Mouse (Mus musculus) CH12.LX (cell line): ENCODE data around the gene Itga6. TPM values are rescaled to one million over a fixed set of nuclear protein-coding genes. Genes with fewer than 3 reads are reported as not detected.

Experiments
- DNase-seq: peaks from one replicate; pipeline ENCODE4 v3.0.0-alpha.2; 2013; ENCODE audit errors: extremely low read depth
- H3K27ac ChIP-seq: 2 replicates; pipeline ENCODE4 v1.5.1; 2012; ENCODE audit warnings: low read depth, mild to moderate bottlenecking, control low read depth, moderate library complexity; ENCODE audit not compliant: insufficient read depth
- H3K27me3 ChIP-seq: replicated peaks from 2 replicates; pipeline ENCODE3; 2012; ENCODE audit warnings: inconsistent platforms
- H3K36me3 ChIP-seq, 2 experiments: replicated peaks in 1 of 2; 2 replicates each; pipeline versions ENCODE3 to v1.6.1; 2012; ENCODE audit warnings: inconsistent platforms in 1 of 2, low read length in 1 of 2, mild to moderate bottlenecking in 1 of 2, mixed read lengths in 1 of 2, moderate library complexity in 1 of 2; ENCODE audit not compliant: control insufficient read depth in 1 of 2, insufficient read depth in 1 of 2
- H3K4me1 ChIP-seq, 2 experiments: 2 replicates each; pipeline ENCODE4 v1.6.1; 2012; ENCODE audit warnings: inconsistent platforms in 1 of 2, moderate library complexity in 1 of 2; ENCODE audit not compliant: insufficient read depth in 2 of 2, control insufficient read depth in 1 of 2
- H3K4me2 ChIP-seq: 2 replicates; pipeline ENCODE4 v1.6.1; 2012; ENCODE audit warnings: low read depth, mild to moderate bottlenecking, control low read depth; ENCODE audit not compliant: poor library complexity, insufficient read depth, severe bottlenecking
- H3K4me3 ChIP-seq, 3 experiments: fragments of 150-350 bp in 1 of 3; sonication (generic) in 1 of 3; replicated peaks in 1 of 3; 2 replicates each; pipeline versions ENCODE3 to v1.5.1; 2011 to 2012; ENCODE audit warnings: low read depth in 2 of 3, low read length in 2 of 3, mild to moderate bottlenecking in 2 of 3, moderate library complexity in 2 of 3, control low read depth in 1 of 3, improper control_type of control experiment in 1 of 3, inconsistent platforms in 1 of 3, mixed read lengths in 1 of 3; ENCODE audit not compliant: poor library complexity in 1 of 3
- H3K79me2 ChIP-seq: replicated peaks from 2 replicates; pipeline ENCODE4 v1.6.1; 2012; ENCODE audit warnings: mild to moderate bottlenecking, moderate library complexity; ENCODE audit not compliant: control insufficient read depth, poor library complexity, insufficient read depth, severe bottlenecking; ENCODE audit errors: extremely low read depth
- H3K9ac ChIP-seq: 2 replicates; pipeline ENCODE4 v1.6.1; 2012; ENCODE audit warnings: low read depth, mild to moderate bottlenecking, control low read depth, moderate library complexity; ENCODE audit not compliant: insufficient read depth
- H3K9me3 ChIP-seq: replicated peaks from 2 replicates; pipeline ENCODE3; 2012; ENCODE audit warnings: low read length, inconsistent platforms, mixed read lengths
- BHLHE40 ChIP-seq: IDR thresholded peaks from 2 replicates; pipeline ENCODE4 v1.6.1; 2011; ENCODE audit warnings: mild to moderate bottlenecking, low read depth, low read length, improper control_type of control experiment
- CHD1 ChIP-seq: IDR thresholded peaks from 2 replicates; pipeline ENCODE4 v1.6.1; 2012; ENCODE audit warnings: low read depth, low read length, improper control_type of control experiment, inconsistent platforms
- E2F4 ChIP-seq: IDR thresholded peaks from 2 replicates; pipeline ENCODE4 v1.6.1; 2011; ENCODE audit warnings: low read depth, low read length, improper control_type of control experiment; ENCODE audit not compliant: insufficient replicate concordance
- ELF1 ChIP-seq: IDR thresholded peaks from 2 replicates; pipeline ENCODE4 v1.6.1; 2014; ENCODE audit warnings: low read depth, mild to moderate bottlenecking, inconsistent platforms, low read length, improper control_type of control experiment
- EP300 ChIP-seq: IDR thresholded peaks from 2 replicates; pipeline ENCODE4 v1.6.1; 2011; ENCODE audit warnings: low read length, improper control_type of control experiment
- HCFC1 ChIP-seq: IDR thresholded peaks from 2 replicates; pipeline ENCODE4 v1.6.1; 2012; ENCODE audit warnings: low read depth, mild to moderate bottlenecking, inconsistent platforms, low read length, improper control_type of control experiment
- IRF4 ChIP-seq: IDR thresholded peaks from 2 replicates; pipeline ENCODE4 v1.6.1; 2014; ENCODE audit warnings: low read depth, mild to moderate bottlenecking, inconsistent platforms, low read length, improper control_type of control experiment
- KAT2A ChIP-seq: IDR thresholded peaks from 2 replicates; pipeline ENCODE4 v1.6.1; 2012; ENCODE audit warnings: low read length, improper control_type of control experiment, inconsistent platforms; ENCODE audit not compliant: insufficient replicate concordance
- MAFK ChIP-seq: IDR thresholded peaks from 2 replicates; pipeline ENCODE4 v1.6.1; 2011; ENCODE audit warnings: low read length, improper control_type of control experiment; ENCODE audit not compliant: insufficient replicate concordance
- MEF2A ChIP-seq: IDR thresholded peaks from 2 replicates; pipeline ENCODE4 v1.6.1; 2014; ENCODE audit warnings: low read depth, mild to moderate bottlenecking, inconsistent platforms, low read length, improper control_type of control experiment, borderline replicate concordance
- MXI1 ChIP-seq: IDR thresholded peaks from 2 replicates; pipeline ENCODE4 v1.6.1; 2011; ENCODE audit warnings: mild to moderate bottlenecking, low read depth, low read length, improper control_type of control experiment
- MYC ChIP-seq: IDR thresholded peaks from 2 replicates; pipeline ENCODE4 v1.6.1; 2011; ENCODE audit warnings: low read depth, mild to moderate bottlenecking, improper control_type of control experiment, low read length
- POLR2A ChIP-seq: IDR thresholded peaks from 2 replicates; pipeline ENCODE4 v1.6.1; 2011; ENCODE audit warnings: low read depth, mild to moderate bottlenecking, improper control_type of control experiment, low read length
- RAD21 ChIP-seq: IDR thresholded peaks from 2 replicates; pipeline ENCODE4 v1.6.1; 2011; ENCODE audit warnings: low read depth, mild to moderate bottlenecking, low read length, improper control_type of control experiment, moderate library complexity
- SMC3 ChIP-seq: IDR thresholded peaks from 2 replicates; pipeline ENCODE4 v1.6.1; 2011; ENCODE audit warnings: low read depth, low read length, improper control_type of control experiment
- TCF12 ChIP-seq: IDR thresholded peaks from 2 replicates; pipeline ENCODE4 v1.6.1; 2014; ENCODE audit warnings: low read depth, mild to moderate bottlenecking, inconsistent platforms, low read length, improper control_type of control experiment
- USF1 ChIP-seq: IDR thresholded peaks from 2 replicates; pipeline ENCODE4 v1.6.1; 2014; ENCODE audit warnings: low read depth, mild to moderate bottlenecking, inconsistent platforms, low read length, improper control_type of control experiment
- USF2 ChIP-seq: conservative IDR thresholded peaks from 2 replicates; pipeline ENCODE4 v1.6.1; 2011; ENCODE audit warnings: low read depth, low read length, improper control_type of control experiment
- ZC3H11A ChIP-seq: IDR thresholded peaks from 2 replicates; pipeline ENCODE4 v1.6.1; 2012; ENCODE audit warnings: low read depth, mild to moderate bottlenecking, inconsistent platforms, low read length, improper control_type of control experiment
- dilution Hi-C: fragments of 300-500 bp; cut with MboI; formaldehyde crosslinking; loops from 2 replicates; pipeline ENCODE4 v1.14.3; 2020; ENCODE audit warnings: low sequenced_read_pairs; ENCODE audit not compliant: extremely low pct_unique_long_range_greater_than_20kb, extremely low pct_ligation_motif_present
- in situ Hi-C: fragments of 300-500 bp; cut with MboI; formaldehyde crosslinking; loops from 3 replicates; pipeline ENCODE4 v1.14.3; 2019; ENCODE audit warnings: low sequenced_read_pairs, low pct_ligation_motif_present, low pct_unique_long_range_greater_than_20kb, mixed read lengths
- polyA plus RNA-seq: library from polyadenylated mRNA; unstranded; fragments of >175 nt; gene quantifications from 2 replicates; pipeline ENCODE4 v1.2.1, GENCODE M21; 2012; ENCODE audit warnings: low read depth; ENCODE audit not compliant: insufficient read length
- total RNA-seq, 2 experiments: library from RNA; depleted of rRNA; stranded (reverse); fragments of 300-350 nt in 1 of 2; fragments of >200 nt in 1 of 2; gene quantifications; 2 replicates each; pipeline ENCODE4 v1.2.3; 2012 to 2014

The Itga6 gene
- total and polyA plus RNA-seq, 3 experiments: 6.1 to 13.9 (median 10.9) TPM

GRCm38 (mm10) chr2:71809289-71809860 is 64.0 kb downstream of the Itga6 start:
- in situ Hi-C loops: no loop called here
- H3K9me3 ChIP-seq: no peaks in the 10 kb centered on the region
- dilution Hi-C loops: no loop called here
- H3K79me2 ChIP-seq: no peaks in the 10 kb centered on the region
- H3K9ac ChIP-seq: no peak overlapping the region
- no peaks in the 10 kb centered on the region for H3K36me3 ChIP-seq
- TF ChIP-seq TCF12 (no peak), USF2 (no peak), MXI1 (no peak), MYC (no peak), MEF2A (no peak), IRF4 (no peak), ZC3H11A (no peak), POLR2A (no peak), ELF1 (no peak), HCFC1 (no peak), E2F4 (no peak), MAFK (no peak), EP300 (no peak), CHD1 (no peak), SMC3 (no peak), USF1 (no peak), RAD21 (no peak), KAT2A (no peak), BHLHE40 (no peak)
- H3K27me3 ChIP-seq: no peaks in the 10 kb centered on the region
- peaks cover 11 to 37% of the 10 kb centered on the region in 2 experiments for H3K4me1 ChIP-seq
- H3K4me2 ChIP-seq: no peak overlapping the region
- DNase-seq: no peak
- no peak overlapping the region for H3K27ac ChIP-seq
- H3K4me3 ChIP-seq: no peak overlapping the region

- Histone ChIP-seq H3K4me3 (no peak overlapping the region), H3K9ac (no peak overlapping the region), H3K27ac (no peak overlapping the region), H3K27me3 (no peaks in the 10 kb centered on the region)
- no peak for DNase-seq
- dilution Hi-C loops: no loop called here
- TF ChIP-seq USF1 (peak; percentile 22; the same call in 1 of the 2 replicates), MXI1 (no peak), TCF12 (no peak), BHLHE40 (peak; percentile 60; the same call in 1 of the 2 replicates)
- TF ChIP-seq, all 38 proteins: peak for 2
- no peak overlapping the region for H3K4me2 ChIP-seq
- no peaks in the 10 kb centered on the region for H3K36me3 ChIP-seq
- no peaks in the 10 kb centered on the region for H3K79me2 ChIP-seq
- peaks cover 11 to 44% of the 10 kb centered on the region in 2 experiments for H3K4me1 ChIP-seq
- in situ Hi-C loops: loop anchor here (5.0 to 10.0 kb wide), 2 partner anchors 155 to 208 kb away; no protein-coding TSS in a partner anchor
- H3K9me3 ChIP-seq: no peaks in the 10 kb centered on the region
Observed at GRCm38 (mm10) chr2:71810010-71810409, 64.6 kb downstream of the Itga6 start.
